Comparison of ENCODE assay signal across 10 mouse cellular contexts in genomic region chr13:111044328-111045002, GRCm38 (mm10).
DNase-seq lines count a peak whose midpoint lies in the region; ATAC-seq and TF ChIP-seq lines count a peak whose summit lies in the region.
"Had no signal": no experiment of that assay in that cellular context is flagged by ENCODE, and none has a peak within 500 bp of the region (broad histone marks: within the 10 kb centered on the region; RNA-seq: fewer than 3 reads in every experiment).

No protein-coding gene starts in this region.

- no peak overlapping the region for H3K9ac ChIP-seq in hindbrain, embryonic 12.5 days
- H3K9ac ChIP-seq in hindbrain, embryonic 16.5 days (ENCODE audit: low read depth, low read length): no peak overlapping the region
- no peak overlapping the region for H3K9ac ChIP-seq in midbrain, embryonic 16.5 days (ENCODE audit: low read depth, low read length)

- TF ChIP-seq CTCF in cortical plate, adult 2 months (IDR thresholded peaks at IDR 0.05; ENCODE audit: extremely low read depth, insufficient read depth, low read length): no peak

- H3K27ac ChIP-seq in hindbrain, embryonic 12.5 days: 0 out of 2 replicates have a peak overlapping the region, but pooled peaks have one; percentile 23
- no peak overlapping the region for H3K27ac ChIP-seq in hindbrain, embryonic 16.5 days (ENCODE audit: low read depth, low read length)
- H3K27ac ChIP-seq in cortical plate, adult 2 months (ENCODE audit: insufficient read depth, low read length): no peak overlapping the region; the same call in 1 of the 2 replicates
- H3K27ac ChIP-seq in midbrain, embryonic 16.5 days (ENCODE audit: low read length): 0 out of 2 replicates have a peak overlapping the region, but pooled peaks have one; percentile 30

- H3K4me2 ChIP-seq in hindbrain, embryonic 12.5 days (replicated peaks): no peak overlapping the region
- H3K4me2 ChIP-seq in hindbrain, embryonic 16.5 days (ENCODE audit: low read length): no peak overlapping the region
- H3K4me2 ChIP-seq in midbrain, embryonic 16.5 days (ENCODE audit: low read length): no peak overlapping the region

- H3K4me3 ChIP-seq in hindbrain, embryonic 12.5 days: no peak overlapping the region
- H3K4me3 ChIP-seq in hindbrain, embryonic 16.5 days (ENCODE audit: low read length): no peak overlapping the region
- H3K4me3 ChIP-seq in cortical plate, adult 2 months (ENCODE audit: insufficient read depth, low read length): no peak overlapping the region
- H3K4me3 ChIP-seq in midbrain, embryonic 16.5 days (ENCODE audit: low read depth, low read length): no peak overlapping the region
- H3K4me3 ChIP-seq: erythroblast, embryonic 14.5 days had no signal

- peak; percentile 50; the same call in 1 of the 2 replicates for TF ChIP-seq POLR2A in cortical plate, adult 2 months (IDR thresholded peaks at IDR 0.05; ENCODE audit: extremely low read depth, insufficient read depth, low read length)

- peak; percentile 32; the same call in 1 of the 2 replicates for ATAC-seq in hindbrain, embryonic 12.5 days (ENCODE audit: low FRiP score)
- no peak for ATAC-seq in hindbrain, embryonic 16.5 days
- 0 out of 2 replicates have a peak, but pooled peaks have one; percentile 39 for ATAC-seq in midbrain, embryonic 16.5 days
- ATAC-seq in monocyte, adult 5-6 weeks (replicated peaks; ENCODE audit: insufficient number of reproducible peaks, low FRiP score, low TSS enrichment, poor library complexity, severe bottlenecking): no peak

- no peaks in the 10 kb centered on the region for H3K36me3 ChIP-seq in hindbrain, embryonic 12.5 days
- no peaks in the 10 kb centered on the region for H3K36me3 ChIP-seq in hindbrain, embryonic 16.5 days (ENCODE audit: control insufficient read depth, insufficient read depth, low read length)
- H3K36me3 ChIP-seq in midbrain, embryonic 16.5 days (ENCODE audit: control insufficient read depth, insufficient read depth, low read length): no peaks in the 10 kb centered on the region
- H3K36me3 ChIP-seq: G1E had no signal

- H3K27me3 ChIP-seq in hindbrain, embryonic 12.5 days: no peaks in the 10 kb centered on the region
- no peaks in the 10 kb centered on the region for H3K27me3 ChIP-seq in hindbrain, embryonic 16.5 days (replicated peaks; ENCODE audit: control insufficient read depth, insufficient read depth, low read length)
- H3K27me3 ChIP-seq in midbrain, embryonic 16.5 days (ENCODE audit: control insufficient read depth, insufficient read depth, low read depth, low read length): no peaks in the 10 kb centered on the region

- WGBS in hindbrain, embryonic 12.5 days: 73% methylated on average over 10 of the region's 10 CpGs
- 51% methylated on average over 10 of the region's 10 CpGs for WGBS in hindbrain, embryonic 16.5 days
- 52% methylated on average over 10 of the region's 10 CpGs for WGBS in midbrain, embryonic 16.5 days

- peak; percentile 16 to 32 for DNase-seq in layer of hippocampus, postnatal 10 days (ENCODE audit: low spot score in 2 of 2)
- no peak for DNase-seq in ovary, postnatal 14 days (ENCODE audit: low spot score)
- no peak for DNase-seq in Muller cell, postnatal 12 days (ENCODE audit: inconsistent ontology term)

- H3K9me3 ChIP-seq in hindbrain, embryonic 12.5 days (replicated peaks): no peaks in the 10 kb centered on the region
- H3K9me3 ChIP-seq in hindbrain, embryonic 16.5 days (ENCODE audit: control insufficient read depth, low read length): no peaks in the 10 kb centered on the region
- H3K9me3 ChIP-seq in midbrain, embryonic 16.5 days (replicated peaks; ENCODE audit: control insufficient read depth, low read length, poor library complexity, severe bottlenecking): no peaks in the 10 kb centered on the region

- H3K4me1 ChIP-seq in hindbrain, embryonic 12.5 days: peaks cover 3% of the 10 kb centered on the region
- no peaks in the 10 kb centered on the region for H3K4me1 ChIP-seq in hindbrain, embryonic 16.5 days (ENCODE audit: control insufficient read depth, insufficient read depth, low read depth, low read length)
- peaks cover 4% of the 10 kb centered on the region; the same call in 1 of the 2 replicates for H3K4me1 ChIP-seq in cortical plate, adult 2 months (ENCODE audit: control insufficient read depth, insufficient read depth, low read length)
- peaks cover 5% of the 10 kb centered on the region; the same call in 1 of the 2 replicates for H3K4me1 ChIP-seq in midbrain, embryonic 16.5 days (ENCODE audit: control insufficient read depth, insufficient read depth, low read length)

Comparison
In these comparisons a context has a peak if more than half of its experiments do, and no peak if none do; other contexts are left out.
1. ATAC-seq: peak in hindbrain, embryonic 12.5 days (single experiment) and midbrain, embryonic 16.5 days (single experiment); none in hindbrain, embryonic 16.5 days (single experiment) and monocyte, adult 5-6 weeks (single experiment).
2. H3K27ac ChIP-seq: peak in hindbrain, embryonic 12.5 days (single experiment) and midbrain, embryonic 16.5 days (single experiment); none in hindbrain, embryonic 16.5 days (single experiment) and cortical plate, adult 2 months (single experiment).
3. DNase-seq: peak in layer of hippocampus, postnatal 10 days (2 of 2); none in ovary, postnatal 14 days (single experiment) and Muller cell, postnatal 12 days (single experiment).